Mouse (Mus musculus) C2C12 (cell line): ENCODE data around the gene Dpyd.

ENCODE experiments used
- CEBPB ChIP-seq: IDR thresholded peaks from one replicate; pipeline ENCODE4 v1.6.1; 2011; ENCODE audit warnings: low read depth, mild to moderate bottlenecking, control low read depth, moderate library complexity
- CTCF ChIP-seq: IDR thresholded peaks from one replicate; pipeline ENCODE4 v1.5.1; 2011; ENCODE audit not compliant: control insufficient read depth, insufficient read depth, insufficient read length
- MAX ChIP-seq: IDR thresholded peaks from one replicate; pipeline ENCODE4 v1.6.1; 2011; ENCODE audit warnings: mild to moderate bottlenecking, control low read depth
- MYOG ChIP-seq: IDR thresholded peaks from one replicate; pipeline ENCODE4 v1.6.1; 2011; ENCODE audit not compliant: control insufficient read depth, insufficient read length; ENCODE audit errors: extremely low read depth

DNA sequence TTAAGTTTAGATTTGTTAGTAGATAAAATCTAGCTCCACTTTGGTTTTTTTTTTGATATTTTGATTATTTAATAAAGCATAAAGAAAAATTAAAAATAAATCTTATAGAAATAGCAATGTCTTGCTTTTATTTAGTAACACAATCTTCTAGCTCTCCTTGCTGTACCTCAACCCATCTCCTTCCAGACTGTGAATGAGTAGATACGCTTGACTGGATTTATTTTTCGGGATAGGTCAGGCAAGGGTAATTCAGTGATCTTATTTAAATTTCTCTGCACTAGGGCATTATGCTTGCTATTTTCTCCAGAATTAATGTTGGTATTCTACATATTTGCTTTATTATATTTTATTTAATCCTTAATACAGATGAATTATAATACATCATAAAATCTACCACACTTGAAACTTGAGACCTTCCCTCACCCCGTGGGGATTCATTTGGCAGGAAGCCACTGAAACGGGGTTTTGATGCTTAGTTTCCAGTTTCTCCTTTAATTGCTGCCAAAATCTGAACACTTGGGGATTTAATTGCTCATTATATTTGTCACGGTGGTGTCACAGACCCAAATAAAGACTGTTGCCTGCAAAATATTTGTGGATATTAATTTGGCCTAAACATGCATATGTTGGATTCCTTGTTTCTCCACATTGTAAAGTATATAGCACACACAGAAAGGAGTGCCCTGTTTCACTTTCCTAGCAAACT is 102.2 kb downstream of the Dpyd start:
- no peak for TF ChIP-seq CTCF
- no peak for TF ChIP-seq CEBPB
- TF ChIP-seq MYOG: no peak
- no peak for TF ChIP-seq MAX
